Mouse (Mus musculus) adipose tissue, adult 10 weeks (tissue): Measurements from ENCODE around the gene Ap3b1. TPM values are rescaled to one million over a fixed set of nuclear protein-coding genes. Genes with fewer than 3 reads are reported as not detected.

Experiments used
- polyA plus RNA-seq: library from polyadenylated mRNA; stranded (reverse); fragments of 350-450 nt; fragmentation: Illumina TruSeq; extraction: RNeasy Lipid Tissue Mini Kit (QIAGEN cat#74804); gene quantifications from one replicate; pipeline ENCODE4 v1.2.3, GENCODE M21; 2014; ENCODE audit warnings: low read depth, low replicate concordance

The Ap3b1 gene
- polyA plus RNA-seq = 32.9 TPM

GRCm38 (mm10) chr13:94358401-94359265, at the start of gene Ap3b1:
TSS of gene Ap3b1 (plus strand) at chr13:94358960.

Other genes starting within 250 kb of the Ap3b1 start
- gene Scamp1, start 73.1 kb upstream of the Ap3b1 start, polyA plus RNA-seq = 39.3 TPM